Mouse (Mus musculus): ENCODE measurements around the gene Acsbg2. TPM values are rescaled to one million over a fixed set of nuclear protein-coding genes. Genes with fewer than 3 reads are reported as not detected.

The Acsbg2 gene
- polyA plus RNA-seq, 1 experiment from 2014 or later: not detected

- no peaks in the 10 kb centered on the region for H3K36me3 ChIP-seq (ENCODE audit: control insufficient read depth, insufficient read depth, low read length)
- H3K9me3 ChIP-seq (ENCODE audit: control insufficient read depth, low read length): no peaks in the 10 kb centered on the region
- H3K27me3 ChIP-seq (ENCODE audit: control insufficient read depth, insufficient read depth, low read length): no peaks in the 10 kb centered on the region
- H3K4me2 ChIP-seq: no peak overlapping the region
- DNase-seq (ENCODE audit: low spot score, missing footprints): no peak
- 72% methylated on average over 7 of the region's 7 CpGs for WGBS
- H3K4me1 ChIP-seq (ENCODE audit: control insufficient read depth, insufficient read depth, low read length): no peaks in the 10 kb centered on the region
- no peak overlapping the region for H3K27ac ChIP-seq (ENCODE audit: low read depth, low read length)
- no peak overlapping the region for H3K4me3 ChIP-seq (ENCODE audit: low read depth, low read length)
- no peak overlapping the region for H3K9ac ChIP-seq (ENCODE audit: low read length)
- ATAC-seq (ENCODE audit: low FRiP score): no peak
Measured at GRCm38 (mm10) chr17:56858922-56859321, 15.3 kb downstream of the Acsbg2 start.

DNA sequence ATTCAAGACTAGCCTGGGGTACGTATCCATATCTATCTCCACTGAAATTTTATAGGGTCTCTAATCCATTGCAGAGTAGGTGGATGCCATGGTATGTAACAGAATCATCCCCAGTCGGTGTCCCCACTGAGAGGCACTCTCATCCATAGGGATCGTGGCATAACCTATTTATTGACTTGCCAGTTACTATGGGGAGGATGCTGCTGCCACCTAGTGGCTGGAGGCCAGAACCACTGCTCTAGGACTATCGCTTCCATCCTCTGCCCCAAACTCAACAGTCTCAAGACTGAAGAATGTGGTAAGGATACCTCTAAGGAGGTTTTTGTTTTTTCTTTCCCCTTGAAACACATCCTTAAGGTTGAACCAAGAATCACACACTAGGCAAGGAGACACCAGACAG, 16.0 kb downstream of the Acsbg2 start:
- peak; percentile 96 for DNase-seq (ENCODE audit: low spot score, missing footprints)
- Histone ChIP-seq H3K4me1 (ENCODE audit: control insufficient read depth, insufficient read depth, low read length) (no peaks in the 10 kb centered on the region), H3K9me3 (ENCODE audit: control insufficient read depth, low read length) (no peaks in the 10 kb centered on the region), H3K27ac (ENCODE audit: low read depth, low read length) (no peak overlapping the region), H3K4me3 (ENCODE audit: low read depth, low read length) (no peak overlapping the region), H3K9ac (ENCODE audit: low read length) (no peak overlapping the region), H3K4me2 (no peak overlapping the region), H3K27me3 (ENCODE audit: control insufficient read depth, insufficient read depth, low read length) (no peaks in the 10 kb centered on the region), H3K36me3 (ENCODE audit: control insufficient read depth, insufficient read depth, low read length) (no peaks in the 10 kb centered on the region)
- ATAC-seq (ENCODE audit: low FRiP score): no peak
- WGBS: 58% methylated on average over 4 of the region's 4 CpGs

DNA sequence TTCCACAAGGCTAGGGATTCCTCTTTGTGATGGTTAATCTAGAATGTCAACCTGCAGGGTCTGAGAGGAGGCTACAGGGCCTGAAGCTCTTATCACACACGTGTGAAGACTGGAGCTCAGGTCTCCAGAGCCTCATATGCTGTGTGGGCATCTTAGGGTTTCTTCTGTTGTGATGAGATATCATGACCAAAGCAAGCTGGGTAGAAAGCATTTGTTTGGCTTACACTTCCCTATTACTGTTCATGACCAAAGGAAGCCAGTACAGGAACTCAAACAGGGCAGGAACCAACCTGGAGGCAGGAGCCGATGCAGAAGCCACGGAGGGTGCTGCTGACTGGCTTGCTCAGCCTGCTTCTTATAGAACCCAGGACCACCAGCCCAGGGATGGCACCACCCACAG, 18.8 kb downstream of the Acsbg2 start:
- no peak for ATAC-seq (ENCODE audit: low FRiP score)

DNA sequence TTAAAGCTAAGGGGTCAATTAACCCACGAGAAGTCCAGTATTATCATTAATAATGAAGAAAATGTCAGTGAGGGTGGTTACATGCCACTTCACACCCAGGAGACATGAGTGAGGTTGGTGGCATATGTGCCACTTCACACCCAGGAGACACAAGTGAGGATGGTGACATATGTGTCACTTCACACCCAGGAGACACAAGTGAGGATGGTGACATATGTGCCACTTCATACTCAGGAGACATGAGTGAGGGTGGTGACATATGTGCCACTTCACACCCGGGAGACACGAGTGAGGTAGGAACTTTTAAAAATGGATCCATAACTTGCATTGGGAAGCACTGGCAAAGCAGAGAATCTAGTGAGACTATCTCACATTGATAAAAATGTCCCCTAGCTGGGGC, 23.1 kb downstream of the Acsbg2 start:
- WGBS: 86% methylated on average over 3 of the region's 3 CpGs
- no peak for DNase-seq (ENCODE audit: low spot score, missing footprints)

More for the DNA sequence above, 18.8 kb downstream of the Acsbg2 start:
- H3K27me3 ChIP-seq (ENCODE audit: control insufficient read depth, insufficient read depth, low read length): no peaks in the 10 kb centered on the region
- H3K4me1 ChIP-seq (ENCODE audit: control insufficient read depth, insufficient read depth, low read length): no peaks in the 10 kb centered on the region
- 81% methylated on average over 3 of the region's 3 CpGs for WGBS
- no peaks in the 10 kb centered on the region for H3K9me3 ChIP-seq (ENCODE audit: control insufficient read depth, low read length)
- no peaks in the 10 kb centered on the region for H3K36me3 ChIP-seq (ENCODE audit: control insufficient read depth, insufficient read depth, low read length)
- H3K9ac ChIP-seq (ENCODE audit: low read length): no peak overlapping the region
- H3K27ac ChIP-seq (ENCODE audit: low read depth, low read length): no peak overlapping the region
- DNase-seq (ENCODE audit: low spot score, missing footprints): no peak
- H3K4me2 ChIP-seq: no peak overlapping the region
- no peak overlapping the region for H3K4me3 ChIP-seq (ENCODE audit: low read depth, low read length)

DNA sequence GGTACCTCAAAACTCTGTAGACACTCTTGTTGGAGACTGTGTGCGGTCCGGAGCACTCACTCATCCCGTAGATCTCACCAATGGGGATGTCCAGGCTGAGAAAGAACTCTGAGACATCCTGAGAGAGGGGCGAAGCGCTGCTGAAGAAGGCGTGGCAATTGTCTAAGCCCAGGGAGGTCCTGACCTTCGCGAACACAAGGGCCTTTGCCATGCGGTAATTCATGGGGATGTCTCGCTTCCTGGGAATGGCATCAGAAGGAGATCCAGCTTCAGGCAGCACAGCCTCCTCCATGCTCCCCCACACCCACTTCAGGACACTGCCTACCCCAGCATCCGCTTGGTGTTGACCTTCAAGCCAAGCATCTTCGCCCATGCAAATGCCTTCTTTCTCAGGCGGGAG, 24.5 kb downstream of the Acsbg2 start:
- Histone ChIP-seq H3K4me2 (no peak overlapping the region), H3K9me3 (ENCODE audit: control insufficient read depth, low read length) (no peaks in the 10 kb centered on the region), H3K27ac (ENCODE audit: low read depth, low read length) (no peak overlapping the region), H3K27me3 (ENCODE audit: control insufficient read depth, insufficient read depth, low read length) (no peaks in the 10 kb centered on the region), H3K4me1 (ENCODE audit: control insufficient read depth, insufficient read depth, low read length) (no peaks in the 10 kb centered on the region), H3K9ac (ENCODE audit: low read length) (no peak overlapping the region), H3K4me3 (ENCODE audit: low read depth, low read length) (no peak overlapping the region), H3K36me3 (ENCODE audit: control insufficient read depth, insufficient read depth, low read length) (no peaks in the 10 kb centered on the region)
- 82% methylated on average over 13 of the region's 13 CpGs for WGBS
- no peak for ATAC-seq (ENCODE audit: low FRiP score)
- no peak for DNase-seq (ENCODE audit: low spot score, missing footprints)

More for the DNA sequence above, 23.1 kb downstream of the Acsbg2 start:
- Histone ChIP-seq H3K4me3 (ENCODE audit: low read depth, low read length) (no peak overlapping the region), H3K4me2 (no peak overlapping the region), H3K36me3 (ENCODE audit: control insufficient read depth, insufficient read depth, low read length) (no peaks in the 10 kb centered on the region), H3K27me3 (ENCODE audit: control insufficient read depth, insufficient read depth, low read length) (no peaks in the 10 kb centered on the region), H3K9ac (ENCODE audit: low read length) (no peak overlapping the region), H3K4me1 (ENCODE audit: control insufficient read depth, insufficient read depth, low read length) (no peaks in the 10 kb centered on the region), H3K9me3 (ENCODE audit: control insufficient read depth, low read length) (no peaks in the 10 kb centered on the region), H3K27ac (ENCODE audit: low read depth, low read length) (no peak overlapping the region)
- no peak for ATAC-seq (ENCODE audit: low FRiP score)

- H3K27me3 ChIP-seq (ENCODE audit: control insufficient read depth, insufficient read depth, low read length): no peaks in the 10 kb centered on the region
- DNase-seq (ENCODE audit: low spot score, missing footprints) (no peak), ATAC-seq (ENCODE audit: low FRiP score) (no peak)
- no peaks in the 10 kb centered on the region for H3K9me3 ChIP-seq (ENCODE audit: control insufficient read depth, low read length)
- H3K4me3 ChIP-seq (ENCODE audit: low read depth, low read length): no peak overlapping the region
- no peaks in the 10 kb centered on the region for H3K36me3 ChIP-seq (ENCODE audit: control insufficient read depth, insufficient read depth, low read length)
- WGBS: 84% methylated on average over 5 of the region's 5 CpGs
- H3K4me1 ChIP-seq (ENCODE audit: control insufficient read depth, insufficient read depth, low read length): no peaks in the 10 kb centered on the region
- H3K4me2 ChIP-seq: no peak overlapping the region
- H3K27ac ChIP-seq (ENCODE audit: low read depth, low read length): no peak overlapping the region
- no peak overlapping the region for H3K9ac ChIP-seq (ENCODE audit: low read length)
Measured at GRCm38 (mm10) chr17:56848785-56849184, 25.5 kb downstream of the Acsbg2 start.

DNA sequence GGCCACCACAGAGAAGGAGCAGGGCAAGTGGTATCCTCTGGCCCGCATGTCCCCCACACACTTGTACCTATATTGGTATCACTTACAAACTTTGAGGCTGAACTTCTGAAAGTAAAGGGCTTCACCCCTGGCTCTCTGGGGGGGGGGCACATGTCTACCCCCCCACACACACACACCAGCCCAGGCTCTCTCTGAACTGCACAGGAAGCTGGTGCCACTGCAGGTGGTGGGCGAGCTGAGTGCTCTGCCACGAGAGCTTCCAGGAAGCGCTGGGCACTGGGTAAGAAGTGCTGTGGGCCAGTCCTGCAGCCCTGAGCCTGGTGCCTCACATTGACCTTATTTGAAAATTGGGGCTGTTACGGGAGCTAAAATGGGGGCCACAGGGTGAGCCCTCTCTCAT, 30.6 kb downstream of the Acsbg2 start:
- no peak overlapping the region for H3K4me2 ChIP-seq
- no peak overlapping the region for H3K27ac ChIP-seq (ENCODE audit: low read depth, low read length)
- H3K4me3 ChIP-seq (ENCODE audit: low read depth, low read length): no peak overlapping the region
- no peak overlapping the region for H3K9ac ChIP-seq (ENCODE audit: low read length)
- WGBS: 85% methylated on average over 5 of the region's 5 CpGs
- ATAC-seq (ENCODE audit: low FRiP score) (no peak), DNase-seq (ENCODE audit: low spot score, missing footprints) (no peak)
- no peaks in the 10 kb centered on the region for H3K9me3 ChIP-seq (ENCODE audit: control insufficient read depth, low read length)
- H3K36me3 ChIP-seq (ENCODE audit: control insufficient read depth, insufficient read depth, low read length): no peaks in the 10 kb centered on the region
- no peaks in the 10 kb centered on the region for H3K27me3 ChIP-seq (ENCODE audit: control insufficient read depth, insufficient read depth, low read length)
- H3K4me1 ChIP-seq (ENCODE audit: control insufficient read depth, insufficient read depth, low read length): no peaks in the 10 kb centered on the region

DNA sequence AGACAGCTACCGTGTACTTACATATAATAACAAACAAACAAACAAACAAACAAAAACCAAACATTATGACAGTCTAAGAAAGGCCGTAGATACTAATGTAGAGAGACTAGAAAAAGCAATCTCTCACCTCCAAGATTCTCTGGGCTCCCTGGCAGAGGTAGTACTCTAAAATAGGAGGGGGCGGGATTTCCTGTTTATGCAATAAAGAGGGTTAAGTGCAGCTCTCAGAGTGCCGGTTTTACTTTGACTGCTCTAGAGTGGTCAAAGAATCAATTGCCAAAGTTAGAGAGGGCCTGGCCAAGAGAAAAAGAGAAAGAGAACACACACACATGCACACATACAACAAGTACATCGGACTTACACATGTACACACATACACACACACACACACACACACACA, 32.1 kb downstream of the Acsbg2 start:
- Histone ChIP-seq H3K9me3 (ENCODE audit: control insufficient read depth, low read length) (no peaks in the 10 kb centered on the region), H3K4me1 (ENCODE audit: control insufficient read depth, insufficient read depth, low read length) (no peaks in the 10 kb centered on the region), H3K27me3 (ENCODE audit: control insufficient read depth, insufficient read depth, low read length) (no peaks in the 10 kb centered on the region), H3K4me3 (ENCODE audit: low read depth, low read length) (no peak overlapping the region), H3K4me2 (no peak overlapping the region), H3K36me3 (ENCODE audit: control insufficient read depth, insufficient read depth, low read length) (no peaks in the 10 kb centered on the region), H3K27ac (ENCODE audit: low read depth, low read length) (no peak overlapping the region), H3K9ac (ENCODE audit: low read length) (no peak overlapping the region)
- 84% methylated on average over 5 of the region's 5 CpGs for WGBS
- no peak for ATAC-seq (ENCODE audit: low FRiP score)
- no peak for DNase-seq (ENCODE audit: low spot score, missing footprints)

- no peak for DNase-seq (ENCODE audit: low spot score, missing footprints)
- 82% methylated on average over 7 of the region's 7 CpGs for WGBS
- Histone ChIP-seq H3K36me3 (ENCODE audit: control insufficient read depth, insufficient read depth, low read length) (no peaks in the 10 kb centered on the region), H3K4me2 (no peak overlapping the region), H3K27me3 (ENCODE audit: control insufficient read depth, insufficient read depth, low read length) (no peaks in the 10 kb centered on the region), H3K27ac (ENCODE audit: low read depth, low read length) (no peak overlapping the region), H3K9me3 (ENCODE audit: control insufficient read depth, low read length) (no peaks in the 10 kb centered on the region), H3K4me3 (ENCODE audit: low read depth, low read length) (no peak overlapping the region), H3K4me1 (ENCODE audit: control insufficient read depth, insufficient read depth, low read length) (no peaks in the 10 kb centered on the region), H3K9ac (ENCODE audit: low read length) (no peak overlapping the region)
- ATAC-seq (ENCODE audit: low FRiP score): no peak
Measured at GRCm38 (mm10) chr17:56840524-56840923, 33.7 kb downstream of the Acsbg2 start.

DNA sequence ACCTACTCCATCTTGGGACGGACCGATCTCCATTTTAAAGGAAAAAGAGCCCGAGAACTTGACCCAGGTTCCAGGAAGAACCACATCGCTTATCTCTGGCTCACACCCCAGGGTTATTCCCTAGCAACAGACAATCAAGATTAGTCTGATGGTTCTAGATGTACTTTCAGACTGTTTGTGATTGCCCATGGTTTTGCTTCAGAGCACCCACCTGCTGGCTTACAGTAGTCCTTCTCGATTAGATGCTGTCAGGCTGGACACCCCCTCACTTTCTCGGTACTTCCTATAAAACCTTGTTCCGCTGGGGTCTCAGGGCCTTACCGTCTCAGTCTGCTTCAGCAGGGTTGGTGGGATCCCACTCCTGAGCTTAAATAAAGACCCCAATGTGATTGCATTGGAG, 37.9 kb downstream of the Acsbg2 start:
- H3K4me2 ChIP-seq: no peak overlapping the region
- no peak for ATAC-seq (ENCODE audit: low FRiP score)
- whole genome bisulfite sequencing: 91% methylated on average over 8 of the region's 8 CpGs

More for the DNA sequence above, 37.9 kb downstream of the Acsbg2 start:
- no peaks in the 10 kb centered on the region for H3K27me3 ChIP-seq (ENCODE audit: control insufficient read depth, insufficient read depth, low read length)
- peak; percentile 47 for DNase-seq (ENCODE audit: low spot score, missing footprints)
- no peaks in the 10 kb centered on the region for H3K9me3 ChIP-seq (ENCODE audit: control insufficient read depth, low read length)
- no peaks in the 10 kb centered on the region for H3K4me1 ChIP-seq (ENCODE audit: control insufficient read depth, insufficient read depth, low read length)
- H3K36me3 ChIP-seq (ENCODE audit: control insufficient read depth, insufficient read depth, low read length): no peaks in the 10 kb centered on the region
- no peak overlapping the region for H3K27ac ChIP-seq (ENCODE audit: low read depth, low read length)
- H3K4me3 ChIP-seq (ENCODE audit: low read depth, low read length): no peak overlapping the region
- no peak overlapping the region for H3K9ac ChIP-seq (ENCODE audit: low read length)
